Mouse (Mus musculus) midbrain, embryonic 10.5 days (tissue): ENCODE data around the gene Ablim1. TPM values are rescaled to one million over a fixed set of nuclear protein-coding genes. Genes with fewer than 3 reads are reported as not detected.

Experiments used
- DNase-seq: peaks from one replicate; pipeline ENCODE4 v3.0.0-alpha.2; 2017; ENCODE audit warnings: low spot score
- H3K27ac ChIP-seq: fragments of 300-500 bp; sonication (generic); replicated peaks from 2 replicates; pipeline ENCODE4 v1.5.1; 2016; ENCODE audit warnings: mild to moderate bottlenecking
- H3K27me3 ChIP-seq: fragments of 300-500 bp; sonication (generic); 2 replicates; pipeline ENCODE4 v1.6.1; 2016; ENCODE audit warnings: low read depth, mild to moderate bottlenecking; ENCODE audit not compliant: poor library complexity, severe bottlenecking
- H3K36me3 ChIP-seq: fragments of 300-500 bp; sonication (generic); 2 replicates; pipeline ENCODE4 v1.6.1; 2016; ENCODE audit warnings: mild to moderate bottlenecking, moderate library complexity
- H3K4me1 ChIP-seq: fragments of 300-500 bp; sonication (generic); 2 replicates; pipeline ENCODE4 v1.6.1; 2016
- H3K4me3 ChIP-seq: fragments of 300-500 bp; sonication (generic); 2 replicates; pipeline ENCODE4 v1.5.1; 2016; ENCODE audit warnings: mild to moderate bottlenecking, moderate library complexity
- H3K9me3 ChIP-seq: fragments of 300-500 bp; sonication (generic); replicated peaks from 2 replicates; pipeline ENCODE4 v1.6.1; 2016; ENCODE audit warnings: mild to moderate bottlenecking
- WGBS: fragments of 180-500 bp; shearing (Covaris S2); methylation state at CpG from one replicate; pipeline ENCODE4 v1.1.7; 2016; 5-methylcytosine and 5-hydroxymethylcytosine counted together
- polyA plus RNA-seq: library from polyadenylated mRNA; unstranded; fragments of >200 nt; fragmentation: Nextera tagmentation; extraction: Ambion mirVana; gene quantifications from 2 replicates; pipeline ENCODE4 v1.2.1, GENCODE M21; 2016

Ablim1 gene
- polyA plus RNA-seq, 1 experiment from 2014 or later, result 17.8 TPM

DNA sequence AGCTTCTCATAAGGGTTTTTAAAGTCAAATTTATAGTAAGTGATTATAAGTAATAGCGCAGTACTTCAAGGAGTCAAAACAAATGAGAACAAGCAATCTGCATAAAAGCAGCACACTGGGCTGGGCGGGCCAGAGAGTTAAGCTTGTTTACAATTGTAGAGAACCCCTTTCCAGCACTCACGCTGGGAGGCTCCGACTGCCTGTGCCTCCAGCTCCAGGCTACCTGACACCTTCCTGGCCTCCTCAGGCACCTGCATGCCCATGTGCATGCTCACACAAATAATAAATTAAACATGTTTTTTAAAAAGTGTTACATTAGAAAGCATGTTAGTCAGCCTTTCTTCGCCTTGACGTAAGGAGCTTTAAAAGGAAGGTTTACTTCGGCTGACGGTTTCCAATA lies 20.4 kb upstream of the Ablim1 start:
- H3K27me3 ChIP-seq, result no peaks in the 10 kb centered on the region
- DNase-seq, result no peak
- H3K36me3 ChIP-seq, result no peaks in the 10 kb centered on the region
- H3K4me1 ChIP-seq, result peaks cover 10% of the 10 kb centered on the region
- 39% methylated on average over 8 of the region's 8 CpGs for WGBS
- no peak overlapping the region for H3K27ac ChIP-seq
- no peaks in the 10 kb centered on the region for H3K9me3 ChIP-seq
- no peak overlapping the region for H3K4me3 ChIP-seq

DNA sequence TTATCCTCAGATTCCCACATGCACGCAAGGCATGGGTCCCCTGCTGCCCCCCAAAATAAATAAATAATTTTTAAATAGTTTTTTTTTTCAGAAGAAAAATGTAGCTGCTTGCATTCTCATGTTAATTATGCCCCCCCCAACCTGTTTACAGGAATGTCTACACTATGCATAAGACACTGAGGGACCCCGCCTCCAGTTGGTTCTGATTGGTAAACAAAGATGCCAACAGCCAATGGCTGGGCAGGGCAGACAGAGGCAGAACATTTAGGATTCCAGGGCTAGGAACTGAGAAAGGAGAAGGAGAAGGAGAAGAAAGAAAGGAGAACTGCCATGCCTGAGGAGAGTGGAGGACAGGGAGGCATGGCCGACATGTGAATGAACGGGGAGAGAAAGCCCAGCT lies 18.6 kb upstream of the Ablim1 start:
- no peaks in the 10 kb centered on the region for H3K9me3 ChIP-seq
- H3K4me1 ChIP-seq, result peaks cover 10% of the 10 kb centered on the region
- 85% methylated on average over 4 of the region's 4 CpGs for WGBS
- no peak for DNase-seq
- no peaks in the 10 kb centered on the region for H3K36me3 ChIP-seq
- no peak overlapping the region for H3K4me3 ChIP-seq
- H3K27ac ChIP-seq, result no peak overlapping the region
- no peaks in the 10 kb centered on the region for H3K27me3 ChIP-seq

DNA sequence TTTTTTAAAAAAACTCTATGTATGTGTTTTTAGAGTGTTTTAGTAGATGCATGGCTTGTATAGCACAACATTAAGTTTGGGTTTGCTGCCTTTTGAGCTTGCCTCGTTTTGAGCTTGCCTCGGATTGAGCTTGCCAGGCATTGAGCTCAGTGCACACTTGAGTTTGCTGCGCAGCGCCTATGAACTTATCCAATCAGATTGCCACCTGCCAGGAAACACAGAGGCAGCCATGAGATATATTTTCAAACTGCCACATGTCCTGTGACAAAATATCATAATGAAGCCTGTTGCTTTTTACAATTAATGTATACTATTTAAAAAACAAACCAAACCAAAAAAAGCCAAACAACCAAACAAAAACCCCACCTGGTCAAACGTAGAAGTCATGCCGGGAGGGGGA lies 16.5 kb upstream of the Ablim1 start:
- no peak for DNase-seq
- Histone ChIP-seq H3K4me1 (peaks cover 12% of the 10 kb centered on the region), H3K9me3 (no peaks in the 10 kb centered on the region), H3K27me3 (no peaks in the 10 kb centered on the region), H3K36me3 (no peaks in the 10 kb centered on the region), H3K4me3 (no peak overlapping the region), H3K27ac (no peak overlapping the region)
- 85% methylated on average over 6 of the region's 6 CpGs for WGBS

DNA sequence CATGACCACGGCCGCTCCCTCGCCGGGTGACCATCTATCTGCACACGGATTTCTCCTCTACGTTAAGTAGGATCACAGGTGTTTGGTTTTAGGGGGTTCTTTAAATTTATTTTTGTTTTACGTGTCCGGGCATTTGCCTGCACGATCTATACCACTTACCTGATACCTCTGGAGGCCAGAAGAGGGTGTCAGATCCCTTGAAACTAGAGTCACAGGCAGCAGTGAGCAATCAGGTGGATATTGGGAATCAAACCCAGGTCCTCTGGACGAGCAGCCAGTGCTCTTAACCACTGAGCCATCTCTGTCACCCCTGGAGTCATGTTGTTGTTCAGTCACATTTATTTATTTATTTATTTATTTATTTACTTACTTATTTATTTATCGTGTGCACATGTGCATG lies 15.6 kb upstream of the Ablim1 start:
- no peaks in the 10 kb centered on the region for H3K36me3 ChIP-seq
- WGBS, result 81% methylated on average over 11 of the region's 11 CpGs
- H3K4me1 ChIP-seq, result peaks cover 12% of the 10 kb centered on the region
- no peak overlapping the region for H3K27ac ChIP-seq
- H3K9me3 ChIP-seq, result no peaks in the 10 kb centered on the region
- H3K4me3 ChIP-seq, result no peak overlapping the region
- DNase-seq, result no peak
- H3K27me3 ChIP-seq, result no peaks in the 10 kb centered on the region

DNA sequence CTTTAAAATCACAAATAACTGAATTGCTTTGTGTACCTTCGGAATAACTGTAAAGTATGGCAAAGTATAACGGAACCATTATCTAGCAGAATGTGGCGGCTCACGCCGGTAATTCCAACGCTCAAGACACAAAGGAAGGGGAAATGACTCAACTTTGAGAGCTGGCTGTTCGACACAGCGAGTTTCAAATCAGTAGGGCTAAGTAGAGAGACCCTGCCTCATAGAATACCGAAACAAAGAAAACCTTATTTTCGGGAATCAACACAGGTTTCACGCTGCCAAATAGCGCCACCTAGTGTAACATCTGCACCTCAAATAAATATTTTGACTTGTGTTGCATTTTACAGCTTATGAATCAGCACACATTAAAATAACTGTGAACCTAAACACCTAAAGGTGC lies 14.1 kb upstream of the Ablim1 start:
- no peaks in the 10 kb centered on the region for H3K9me3 ChIP-seq
- H3K27me3 ChIP-seq, result peaks cover 6% of the 10 kb centered on the region; the same call in 1 of the 2 replicates
- DNase-seq, result no peak
- no peak overlapping the region for H3K27ac ChIP-seq
- H3K4me3 ChIP-seq, result no peak overlapping the region
- 56% methylated on average over 12 of the region's 12 CpGs for WGBS
- no peaks in the 10 kb centered on the region for H3K36me3 ChIP-seq
- H3K4me1 ChIP-seq, result 0 out of 2 replicates have a peak, but pooled peaks cover 3% of the 10 kb centered on the region

DNA sequence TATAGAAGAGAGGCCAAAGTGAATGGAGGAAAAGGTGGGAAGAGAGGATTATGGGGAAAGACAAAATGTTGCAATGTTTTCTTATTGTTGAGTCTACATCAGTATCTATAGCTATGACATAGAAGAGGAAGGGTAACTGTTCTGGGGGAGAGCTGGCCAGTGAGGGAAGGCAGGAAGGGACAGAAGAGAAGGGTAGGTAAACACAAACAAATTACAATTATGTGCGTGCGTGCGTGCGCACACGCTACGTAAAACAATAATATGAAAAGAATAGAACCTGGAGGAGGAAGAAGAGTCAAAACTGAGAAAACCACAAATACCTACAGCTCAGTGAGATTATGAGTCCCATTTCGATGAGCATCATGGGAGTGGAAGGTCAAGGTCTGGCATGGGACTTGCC lies 13.6 kb upstream of the Ablim1 start:
- no peak overlapping the region for H3K4me3 ChIP-seq
- H3K9me3 ChIP-seq, result no peaks in the 10 kb centered on the region
- no peaks in the 10 kb centered on the region for H3K36me3 ChIP-seq
- H3K27me3 ChIP-seq, result peaks cover 6% of the 10 kb centered on the region; the same call in 1 of the 2 replicates
- no peak overlapping the region for H3K27ac ChIP-seq
- 0 out of 2 replicates have a peak, but pooled peaks cover 3% of the 10 kb centered on the region for H3K4me1 ChIP-seq
- DNase-seq, result no peak
- WGBS, result 97% methylated on average over 7 of the region's 7 CpGs

DNA sequence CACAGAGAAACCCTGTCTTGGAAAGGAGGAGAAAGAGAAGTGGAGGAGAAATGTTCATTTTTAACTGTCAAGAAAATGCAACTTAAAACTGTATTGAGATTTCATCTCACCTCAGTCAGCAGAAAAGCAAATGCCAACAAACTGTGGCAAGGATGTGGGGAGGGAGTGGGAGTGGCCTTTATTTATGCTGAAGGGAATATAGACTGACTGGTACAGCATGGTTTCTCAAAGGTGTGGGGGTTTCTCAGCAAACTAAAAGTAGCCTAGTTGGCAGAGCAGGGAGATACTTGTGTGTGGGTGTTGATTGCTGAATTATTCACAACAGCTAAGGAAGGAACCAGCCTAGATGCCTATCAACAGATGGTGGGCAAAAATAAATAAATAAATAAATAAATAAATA lies 13.0 kb upstream of the Ablim1 start:
- Histone ChIP-seq H3K27ac (no peak overlapping the region), H3K4me1 (0 out of 2 replicates have a peak, but pooled peaks cover 3% of the 10 kb centered on the region), H3K36me3 (no peaks in the 10 kb centered on the region), H3K27me3 (peaks cover 6% of the 10 kb centered on the region; the same call in 1 of the 2 replicates), H3K9me3 (no peaks in the 10 kb centered on the region), H3K4me3 (no peak overlapping the region)
- DNase-seq, result no peak

DNA sequence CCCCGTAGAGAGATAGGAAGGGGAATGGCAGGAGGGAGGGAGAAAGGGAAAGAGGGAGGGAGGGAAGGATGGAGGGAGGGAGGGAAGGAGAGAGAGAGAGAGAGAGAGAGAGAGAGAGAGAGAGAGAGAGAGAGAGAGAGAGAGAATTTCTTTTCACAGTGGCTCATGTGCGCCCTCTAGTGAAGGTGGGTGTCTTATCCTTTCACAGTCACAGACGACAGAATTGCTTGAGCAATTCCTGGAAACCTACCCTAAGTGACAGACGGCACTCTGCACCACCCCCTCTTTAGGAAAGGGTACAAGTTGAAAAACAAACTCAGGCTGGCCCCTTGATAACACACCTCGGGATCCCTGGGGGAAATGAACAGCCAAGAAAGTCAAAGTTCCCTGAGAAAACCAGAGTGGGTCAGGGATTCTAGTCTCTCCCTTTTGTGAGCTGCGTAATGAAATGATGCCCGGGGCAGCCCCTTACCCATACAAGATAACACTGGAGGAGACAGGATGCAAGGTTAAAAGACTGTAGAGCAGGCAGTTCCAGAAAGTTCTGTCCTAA lies 11.1 kb upstream of the Ablim1 start:
- Histone ChIP-seq H3K36me3 (no peaks in the 10 kb centered on the region), H3K4me3 (no peak overlapping the region), H3K4me1 (0 out of 2 replicates have a peak, but pooled peaks cover 3% of the 10 kb centered on the region), H3K9me3 (no peaks in the 10 kb centered on the region), H3K27ac (no peak overlapping the region), H3K27me3 (peaks cover 6% of the 10 kb centered on the region; the same call in 1 of the 2 replicates)
- DNase-seq, result peak; percentile 43
- 32% methylated on average over 7 of the region's 7 CpGs for WGBS

DNA sequence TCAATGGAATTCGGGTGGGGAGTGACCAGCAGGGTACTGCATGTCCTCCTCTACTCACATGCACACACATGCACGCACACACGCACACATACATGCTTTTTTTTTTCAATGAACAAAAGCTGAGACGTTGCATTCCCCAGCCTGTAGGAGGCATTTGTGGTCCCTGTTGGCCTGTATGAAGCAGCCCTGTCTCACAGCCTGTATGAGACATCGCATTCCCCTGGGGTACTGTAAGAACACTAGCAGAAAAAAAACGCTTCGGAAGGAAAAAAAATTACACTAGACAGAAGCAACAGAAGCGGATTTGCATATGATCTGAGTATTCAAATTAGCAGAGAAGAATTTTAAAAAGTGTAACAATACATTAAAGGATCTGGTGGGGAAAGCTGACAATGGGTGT lies 8.4 kb upstream of the Ablim1 start:
- Histone ChIP-seq H3K4me1 (0 out of 2 replicates have a peak, but pooled peaks cover 3% of the 10 kb centered on the region), H3K36me3 (no peaks in the 10 kb centered on the region), H3K9me3 (no peaks in the 10 kb centered on the region), H3K27ac (no peak overlapping the region), H3K4me3 (no peak overlapping the region), H3K27me3 (peaks cover 6% of the 10 kb centered on the region; the same call in 1 of the 2 replicates)
- DNase-seq, result no peak
- 83% methylated on average over 8 of the region's 8 CpGs for WGBS

DNA sequence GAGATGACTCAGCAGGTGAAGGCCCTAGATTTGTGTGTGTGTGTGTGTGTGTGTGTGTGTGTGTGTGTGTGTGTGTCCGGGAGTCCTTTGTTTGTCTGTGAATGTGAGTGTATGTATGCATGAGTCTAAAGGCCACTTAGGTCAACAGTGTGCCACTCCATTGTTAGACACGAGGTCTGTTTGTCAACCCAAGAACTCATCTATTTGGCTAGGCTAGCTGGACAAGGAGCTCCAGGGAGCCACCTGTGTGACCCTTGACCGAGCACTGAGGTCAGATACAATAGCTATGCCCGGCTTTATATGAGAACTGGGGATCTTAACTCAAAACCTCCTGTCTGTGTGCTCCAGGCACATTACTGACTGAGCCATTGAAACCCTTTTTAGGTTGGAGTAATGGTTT lies 7.8 kb upstream of the Ablim1 start:
- Histone ChIP-seq H3K4me3 (no peak overlapping the region), H3K9me3 (no peaks in the 10 kb centered on the region), H3K36me3 (no peaks in the 10 kb centered on the region), H3K4me1 (0 out of 2 replicates have a peak, but pooled peaks cover 3% of the 10 kb centered on the region), H3K27ac (no peak overlapping the region), H3K27me3 (peaks cover 6% of the 10 kb centered on the region; the same call in 1 of the 2 replicates)
- 77% methylated on average over 4 of the region's 4 CpGs for WGBS
- DNase-seq, result no peak

DNA sequence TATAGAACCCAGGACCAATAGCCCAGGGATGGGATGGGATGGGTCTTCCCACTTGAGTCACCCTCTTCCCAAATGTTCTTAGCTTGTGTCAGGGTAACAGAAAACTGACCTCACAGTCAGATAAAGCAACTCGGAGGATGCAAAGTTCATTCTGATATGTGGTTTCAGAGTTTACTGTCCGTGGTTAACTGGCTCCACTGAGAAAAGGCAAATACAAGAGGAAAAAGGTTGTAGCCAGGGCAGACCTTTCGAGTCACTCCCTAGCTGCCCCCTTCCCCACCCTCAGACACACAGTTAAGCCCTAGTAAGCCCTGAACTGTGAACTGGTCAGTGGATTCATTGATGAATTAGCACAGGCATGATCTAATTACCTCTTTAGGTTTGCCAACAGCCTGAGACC lies 7.1 kb upstream of the Ablim1 start:
- DNase-seq, result no peak
- WGBS, result 86% methylated on average over 3 of the region's 3 CpGs
- peaks cover 7% of the 10 kb centered on the region for H3K27me3 ChIP-seq
- no peak overlapping the region for H3K27ac ChIP-seq
- H3K4me1 ChIP-seq, result 0 out of 2 replicates have a peak, but pooled peaks cover 3% of the 10 kb centered on the region
- no peak overlapping the region for H3K4me3 ChIP-seq
- H3K9me3 ChIP-seq, result no peaks in the 10 kb centered on the region
- H3K36me3 ChIP-seq, result no peaks in the 10 kb centered on the region

DNA sequence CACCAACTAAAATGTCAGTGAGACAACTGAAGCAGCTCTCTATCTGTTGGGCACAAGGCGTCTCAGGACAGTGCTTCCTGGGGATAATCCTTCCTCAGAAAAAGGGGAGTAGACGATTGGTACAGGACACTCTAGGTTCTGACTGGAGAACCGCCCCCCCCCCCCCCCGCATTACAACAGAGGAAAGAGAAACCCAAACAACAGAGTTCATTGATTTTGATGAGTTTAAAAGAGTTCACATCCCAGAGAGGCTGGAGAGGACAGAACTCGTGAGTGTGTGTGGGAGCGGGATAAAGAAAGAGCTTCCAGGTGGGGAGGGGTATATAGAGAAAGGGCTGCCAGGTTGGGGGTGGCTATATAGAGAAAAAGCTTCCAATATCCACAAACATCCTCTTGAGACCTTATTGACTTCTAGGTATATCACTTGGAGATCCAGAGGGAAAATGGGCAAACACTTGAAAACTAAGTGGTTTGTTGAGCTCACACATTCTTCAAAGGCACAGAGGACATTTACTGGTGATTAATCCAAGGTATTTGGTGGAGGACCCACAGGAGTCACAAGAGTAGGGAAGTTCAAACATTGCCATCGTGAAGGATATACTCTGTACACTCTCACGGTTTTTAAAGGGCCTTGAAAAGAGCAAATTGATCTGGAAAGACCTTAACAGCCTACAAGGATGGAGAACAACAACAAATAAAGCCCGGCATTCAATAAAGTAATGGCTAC lies 6.1 kb upstream of the Ablim1 start:
- H3K27ac ChIP-seq, result no peak overlapping the region
- DNase-seq, result no peak
- H3K4me1 ChIP-seq, result no peaks in the 10 kb centered on the region
- H3K9me3 ChIP-seq, result no peaks in the 10 kb centered on the region
- WGBS, result 80% methylated on average over 9 of the region's 9 CpGs
- H3K4me3 ChIP-seq, result no peak overlapping the region
- H3K36me3 ChIP-seq, result no peaks in the 10 kb centered on the region
- peaks cover 17% of the 10 kb centered on the region for H3K27me3 ChIP-seq

DNA sequence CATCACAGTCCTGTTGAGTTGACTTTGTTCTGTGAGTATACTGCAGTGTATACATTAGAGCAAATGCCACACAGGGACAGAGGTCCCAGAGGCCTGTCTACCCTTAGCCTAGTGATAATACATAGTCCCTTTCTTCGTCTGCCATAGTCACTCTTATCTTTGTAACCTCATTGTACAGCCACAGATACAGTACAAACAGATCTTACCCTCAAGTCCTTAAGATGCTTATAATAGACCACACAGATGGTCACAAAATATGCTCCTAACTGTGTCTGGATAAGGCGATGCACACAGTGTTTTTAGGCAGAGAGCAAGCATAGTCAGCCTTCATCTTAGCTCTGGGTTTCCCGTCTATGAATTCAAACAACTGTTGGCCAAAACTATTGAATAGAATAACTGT lies 1.9 kb upstream of the Ablim1 start:
- no peak for DNase-seq
- H3K27ac ChIP-seq, result no peak overlapping the region
- H3K36me3 ChIP-seq, result no peaks in the 10 kb centered on the region
- WGBS, result 91% methylated on average over 3 of the region's 3 CpGs
- H3K4me3 ChIP-seq, result no peak overlapping the region
- H3K27me3 ChIP-seq, result peaks cover 52% of the 10 kb centered on the region
- H3K9me3 ChIP-seq, result no peaks in the 10 kb centered on the region
- peaks cover 12% of the 10 kb centered on the region for H3K4me1 ChIP-seq
